Mouse (Mus musculus) heart, postnatal 36 days (tissue): ENCODE measurements around the gene Icam2. TPM values are rescaled to one million over a fixed set of nuclear protein-coding genes. Genes with fewer than 3 reads are reported as not detected.

Experiments used
- DNase-seq, 2 experiments: peaks; one replicate each; pipeline ENCODE4 v3.0.0; 2021 to 2022
- intact Hi-C: fragments of 180-260 bp; cut with DNase I; formaldehyde crosslinking; loops from one replicate; pipeline ENCODE4 v1.15.1; 2025
- total RNA-seq, 2 experiments: library from RNA; stranded (reverse); gene quantifications; 2 replicates each; pipeline ENCODE4 v1.2.3; 2021

The Icam2 gene
- total RNA-seq, 2 experiments from 2014 or later, result 30.3 to 34.9 TPM

- intact Hi-C loops, result loop anchor here (1.0 to 2.0 kb wide), 3 partner anchors 26 to 90 kb away; no protein-coding TSS in a partner anchor
- DNase-seq, result no peak
Measured at GRCm38 (mm10) chr11:106392597-106393330, 4.9 kb upstream of the Icam2 start.

- peak; percentile 73 for DNase-seq
- intact Hi-C loops, result loop anchor here (1.0 to 2.0 kb wide), 3 partner anchors 25 to 89 kb away; no protein-coding TSS in a partner anchor
Measured at GRCm38 (mm10) chr11:106391546-106392188, 3.8 kb upstream of the Icam2 start.

GRCm38 (mm10) chr11:106390757-106391156, 2.9 kb upstream of the Icam2 start:
- DNase-seq, result no peak
- intact Hi-C loops, result no loop called here

GRCm38 (mm10) chr11:106389611-106390010, 1.7 kb upstream of the Icam2 start:
- intact Hi-C loops, result no loop called here
- DNase-seq, result no peak

GRCm38 (mm10) chr11:106387020-106387419, 855 bp downstream of the Icam2 start:
- intact Hi-C loops, result no loop called here
- no peak for DNase-seq

GRCm38 (mm10) chr11:106386409-106386808, 1.5 kb downstream of the Icam2 start:
- intact Hi-C loops, result no loop called here
- no peak for DNase-seq

- intact Hi-C loops, result no loop called here
- no peak for DNase-seq
Measured at GRCm38 (mm10) chr11:106383051-106383790, 4.7 kb downstream of the Icam2 start.

- intact Hi-C loops, result no loop called here
- DNase-seq, result no peak
Measured at GRCm38 (mm10) chr11:106382424-106382823, 5.5 kb downstream of the Icam2 start.

- intact Hi-C loops, result no loop called here
- peak in 1 of 2 experiments; percentile 46 for DNase-seq
Measured at GRCm38 (mm10) chr11:106381883-106382282, 6.0 kb downstream of the Icam2 start.

GRCm38 (mm10) chr11:106381011-106381410, 6.9 kb downstream of the Icam2 start:
- intact Hi-C loops, result no loop called here
- DNase-seq, result no peak

GRCm38 (mm10) chr11:106374979-106375378, 12.9 kb downstream of the Icam2 start:
- no peak for DNase-seq
- intact Hi-C loops, result no loop called here

GRCm38 (mm10) chr11:106374559-106374958, 13.3 kb downstream of the Icam2 start:
- no peak for DNase-seq
- intact Hi-C loops, result no loop called here

- intact Hi-C loops, result no loop called here
- no peak for DNase-seq
Measured at GRCm38 (mm10) chr11:106373998-106374397, 13.9 kb downstream of the Icam2 start.

- DNase-seq, result peak; percentile 79 to 87
- intact Hi-C loops, result loop anchor here (2.0 kb wide), 3 partner anchors 26 to 64 kb away; no protein-coding TSS in a partner anchor
Measured at GRCm38 (mm10) chr11:106366316-106366715, 21.6 kb downstream of the Icam2 start.

- intact Hi-C loops, result no loop called here
- DNase-seq, result no peak
Measured at GRCm38 (mm10) chr11:106365366-106365765, 22.5 kb downstream of the Icam2 start, which contains the start of gene Prr29. Gene Prr29, plus strand, starts transcription at chr11:106365472.

- DNase-seq, result no peak
- intact Hi-C loops, result no loop called here
Measured at GRCm38 (mm10) chr11:106364712-106365111, 23.2 kb downstream of the Icam2 start.

- intact Hi-C loops, result no loop called here
- no peak for DNase-seq
Measured at GRCm38 (mm10) chr11:106359350-106359749, 28.5 kb downstream of the Icam2 start.

- DNase-seq, result no peak
- intact Hi-C loops, result no loop called here
Measured at GRCm38 (mm10) chr11:106355382-106356128, 32.3 kb downstream of the Icam2 start.

GRCm38 (mm10) chr11:106354181-106354580, 33.7 kb downstream of the Icam2 start:
- intact Hi-C loops, result no loop called here
- no peak for DNase-seq

- intact Hi-C loops, result no loop called here
- DNase-seq, result no peak
Measured at GRCm38 (mm10) chr11:106353188-106353587, 34.7 kb downstream of the Icam2 start, which contains the start of gene Scn4a. Gene Scn4a, minus strand, starts transcription at chr11:106353288.
